Mouse (Mus musculus): ENCODE results near the gene Tns1.

DNA sequence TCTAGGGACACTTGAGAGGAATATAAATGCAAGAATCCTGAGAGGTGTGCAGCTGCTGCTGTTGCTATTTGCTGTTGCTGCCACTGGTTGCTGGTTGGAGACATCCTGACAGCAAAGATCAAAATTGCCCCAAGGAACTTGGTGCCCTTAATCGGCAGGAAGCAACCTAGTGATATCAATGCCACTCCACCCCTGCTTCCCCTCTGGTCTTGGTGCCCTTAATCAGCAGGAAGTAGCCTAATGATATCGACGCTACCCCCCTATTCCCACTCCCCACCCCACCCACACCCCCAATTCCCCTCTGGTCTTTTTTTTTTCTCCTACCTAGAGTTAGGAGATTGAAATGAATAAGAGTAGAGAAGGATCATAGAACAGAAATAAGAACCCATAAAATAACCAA, 48.5 kb upstream of the Tns1 start:
- TF ChIP-seq POLR2A (IDR thresholded peaks at IDR 0.05; ENCODE audit: insufficient read length, low read depth) = no peak
- no peak for TF ChIP-seq POLR2AphosphoS2 (IDR thresholded peaks at IDR 0.05; ENCODE audit: insufficient read length, low read depth)
- TF ChIP-seq CEBPB (IDR thresholded peaks at IDR 0.05; ENCODE audit: insufficient read depth, poor library complexity, severe bottlenecking) = no peak
- no peak for TF ChIP-seq E2F4 (IDR thresholded peaks at IDR 0.05; ENCODE audit: insufficient read depth)
- TF ChIP-seq USF1 (IDR thresholded peaks at IDR 0.05; ENCODE audit: low read depth) = no peak
- no peak for TF ChIP-seq MAX (IDR thresholded peaks at IDR 0.05; ENCODE audit: low read depth)
- no peak for TF ChIP-seq MYOG (IDR thresholded peaks at IDR 0.05; ENCODE audit: control insufficient read depth in 1 of 3, insufficient read depth in 1 of 3, insufficient read length in 2 of 3, low read depth in 2 of 3)
- no peak for TF ChIP-seq TCF12 (IDR thresholded peaks at IDR 0.05; ENCODE audit: insufficient read depth, poor library complexity, severe bottlenecking)
- TF ChIP-seq TCF3 (IDR thresholded peaks at IDR 0.05; ENCODE audit: insufficient read length, low read depth) = no peak
- TF ChIP-seq MYOD1 (IDR thresholded peaks at IDR 0.05; ENCODE audit: control insufficient read depth in 1 of 3, insufficient read length in 2 of 3, low read depth in 2 of 3) = no peak
- no peak for TF ChIP-seq REST (IDR thresholded peaks at IDR 0.05; ENCODE audit: insufficient read depth, insufficient read length)
